Mouse (Mus musculus): ENCODE results near the gene Gm28729. TPM values are rescaled to one million over a fixed set of nuclear protein-coding genes. Genes with fewer than 3 reads are reported as not detected.

Gene Gm28729
- polyA plus RNA-seq, 1 experiment = not detected

DNA sequence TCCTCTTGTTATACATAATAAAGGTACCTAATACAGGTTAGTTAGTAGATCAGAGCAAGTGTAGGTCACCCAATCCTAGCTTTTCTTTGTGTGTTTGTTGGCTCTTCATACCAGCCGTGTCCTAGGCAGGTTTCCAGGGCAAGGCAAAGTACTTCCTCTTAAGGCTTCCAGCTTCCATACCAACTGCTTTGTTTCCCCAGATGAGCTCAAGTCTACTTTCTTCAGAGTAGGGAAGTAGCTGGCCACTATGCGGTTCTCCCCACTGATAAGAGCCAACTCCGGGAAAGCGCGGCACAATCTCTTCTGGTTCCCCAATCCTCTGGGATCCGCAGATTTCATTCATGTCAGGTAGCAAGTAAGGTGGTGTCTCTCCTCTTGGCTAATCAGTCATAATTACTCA, 34.1 kb upstream of the Gm28729 start:
- Histone ChIP-seq H3ac (ENCODE audit: control insufficient read depth, insufficient read length) (no peak overlapping the region), H3K79me2 (ENCODE audit: control insufficient read depth, insufficient read depth) (no peaks in the 10 kb centered on the region), H3K36me3 (ENCODE audit: control insufficient read depth, insufficient read depth) (peaks cover 21% of the 10 kb centered on the region), H3K4me2 (ENCODE audit: low read depth) (no peak overlapping the region), H3K27me3 (ENCODE audit: control insufficient read depth, insufficient read depth, insufficient read length) (no peaks in the 10 kb centered on the region), H3K4me3 (no peak overlapping the region)
- no peak for TF ChIP-seq TCF12 (IDR thresholded peaks at IDR 0.05; ENCODE audit: insufficient read depth, poor library complexity, severe bottlenecking)
- TF ChIP-seq E2F4 (IDR thresholded peaks at IDR 0.05; ENCODE audit: insufficient read depth) = no peak
- TF ChIP-seq MYOD1 (IDR thresholded peaks at IDR 0.05; ENCODE audit: control insufficient read depth in 1 of 3, insufficient read length in 2 of 3, low read depth in 2 of 3) = no peak
- no peak for TF ChIP-seq USF1 (IDR thresholded peaks at IDR 0.05; ENCODE audit: low read depth)

DNA sequence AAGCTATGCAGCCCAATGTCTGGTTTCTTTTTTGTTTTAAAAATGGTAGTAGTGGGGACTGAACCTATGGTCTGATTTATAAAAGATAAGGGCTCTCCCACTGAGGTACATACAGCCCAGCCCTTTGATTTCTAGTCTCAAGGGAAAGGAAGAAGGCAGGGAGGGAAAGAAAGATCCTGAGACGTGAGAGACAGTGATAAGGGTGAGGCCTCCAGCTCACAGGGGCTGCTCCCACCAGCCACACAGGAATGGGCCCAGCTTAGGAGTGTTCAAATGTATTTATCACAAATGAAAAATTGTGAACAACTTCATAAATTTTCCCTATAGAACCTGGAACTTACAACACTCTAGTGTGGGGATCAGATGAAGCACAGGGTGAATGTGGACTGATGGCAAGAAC, 33.5 kb upstream of the Gm28729 start:
- H3K27me3 ChIP-seq (ENCODE audit: control insufficient read depth, insufficient read depth, insufficient read length) = no peaks in the 10 kb centered on the region
- H3K36me3 ChIP-seq (ENCODE audit: control insufficient read depth, insufficient read depth) = peaks cover 21% of the 10 kb centered on the region
- TF ChIP-seq POLR2AphosphoS2 (IDR thresholded peaks at IDR 0.05; ENCODE audit: insufficient read length, low read depth) = no peak
- no peak for TF ChIP-seq TCF3 (IDR thresholded peaks at IDR 0.05; ENCODE audit: insufficient read length, low read depth)
- no peak for TF ChIP-seq MYOG (IDR thresholded peaks at IDR 0.05; ENCODE audit: control insufficient read depth in 1 of 3, insufficient read depth in 1 of 3, insufficient read length in 2 of 3, low read depth in 2 of 3)
- TF ChIP-seq REST (IDR thresholded peaks at IDR 0.05; ENCODE audit: insufficient read depth, insufficient read length) = no peak
- TF ChIP-seq SRF (IDR thresholded peaks at IDR 0.05; ENCODE audit: control insufficient read depth, insufficient read length, low read depth) = no peak
- no peak for TF ChIP-seq CEBPB (IDR thresholded peaks at IDR 0.05; ENCODE audit: insufficient read depth, poor library complexity, severe bottlenecking)
- no peak for TF ChIP-seq E2F4 (IDR thresholded peaks at IDR 0.05; ENCODE audit: insufficient read depth)
- no peak for TF ChIP-seq MAX (IDR thresholded peaks at IDR 0.05; ENCODE audit: low read depth)
- no peak for TF ChIP-seq POLR2A (IDR thresholded peaks at IDR 0.05; ENCODE audit: insufficient read length, low read depth)
- no peak for TF ChIP-seq TCF12 (IDR thresholded peaks at IDR 0.05; ENCODE audit: insufficient read depth, poor library complexity, severe bottlenecking)
- no peak for TF ChIP-seq USF1 (IDR thresholded peaks at IDR 0.05; ENCODE audit: low read depth)

GRCm38 (mm10) chr9:96554095-96554494, 29.0 kb upstream of the Gm28729 start:
- no peak overlapping the region for H3K4me3 ChIP-seq
- no peak overlapping the region for H3K4me2 ChIP-seq (ENCODE audit: low read depth)
- peaks cover 7% of the 10 kb centered on the region for H3K36me3 ChIP-seq (ENCODE audit: control insufficient read depth, insufficient read depth)
- H3K27me3 ChIP-seq (ENCODE audit: control insufficient read depth, insufficient read depth, insufficient read length) = no peaks in the 10 kb centered on the region
- no peak for TF ChIP-seq MAX (IDR thresholded peaks at IDR 0.05; ENCODE audit: low read depth)
- no peak for TF ChIP-seq USF1 (IDR thresholded peaks at IDR 0.05; ENCODE audit: low read depth)
- TF ChIP-seq POLR2AphosphoS2 (IDR thresholded peaks at IDR 0.05; ENCODE audit: insufficient read length, low read depth) = no peak
- TF ChIP-seq E2F4 (IDR thresholded peaks at IDR 0.05; ENCODE audit: insufficient read depth) = no peak
- TF ChIP-seq CEBPB (IDR thresholded peaks at IDR 0.05; ENCODE audit: insufficient read depth, poor library complexity, severe bottlenecking) = no peak
- TF ChIP-seq TCF12 (IDR thresholded peaks at IDR 0.05; ENCODE audit: insufficient read depth, poor library complexity, severe bottlenecking) = no peak
- TF ChIP-seq TCF3 (IDR thresholded peaks at IDR 0.05; ENCODE audit: insufficient read length, low read depth) = no peak
- TF ChIP-seq REST (IDR thresholded peaks at IDR 0.05; ENCODE audit: insufficient read depth, insufficient read length) = no peak
- TF ChIP-seq SRF (IDR thresholded peaks at IDR 0.05; ENCODE audit: control insufficient read depth, insufficient read length, low read depth) = no peak
- no peak for TF ChIP-seq POLR2A (IDR thresholded peaks at IDR 0.05; ENCODE audit: insufficient read length, low read depth)
- no peak for TF ChIP-seq MYOD1 (IDR thresholded peaks at IDR 0.05; ENCODE audit: control insufficient read depth in 1 of 3, insufficient read length in 2 of 3, low read depth in 2 of 3)
- no peak for TF ChIP-seq MYOG (IDR thresholded peaks at IDR 0.05; ENCODE audit: control insufficient read depth in 1 of 3, insufficient read depth in 1 of 3, insufficient read length in 2 of 3, low read depth in 2 of 3)
- no peak overlapping the region for H3ac ChIP-seq (ENCODE audit: control insufficient read depth, insufficient read length)
- no peaks in the 10 kb centered on the region for H3K79me2 ChIP-seq (ENCODE audit: control insufficient read depth, insufficient read depth)

More for the DNA sequence above, 33.5 kb upstream of the Gm28729 start:
- Histone ChIP-seq H3K79me2 (ENCODE audit: control insufficient read depth, insufficient read depth) (no peaks in the 10 kb centered on the region), H3K4me3 (no peak overlapping the region), H3K4me2 (ENCODE audit: low read depth) (no peak overlapping the region), H3ac (ENCODE audit: control insufficient read depth, insufficient read length) (no peak overlapping the region)

DNA sequence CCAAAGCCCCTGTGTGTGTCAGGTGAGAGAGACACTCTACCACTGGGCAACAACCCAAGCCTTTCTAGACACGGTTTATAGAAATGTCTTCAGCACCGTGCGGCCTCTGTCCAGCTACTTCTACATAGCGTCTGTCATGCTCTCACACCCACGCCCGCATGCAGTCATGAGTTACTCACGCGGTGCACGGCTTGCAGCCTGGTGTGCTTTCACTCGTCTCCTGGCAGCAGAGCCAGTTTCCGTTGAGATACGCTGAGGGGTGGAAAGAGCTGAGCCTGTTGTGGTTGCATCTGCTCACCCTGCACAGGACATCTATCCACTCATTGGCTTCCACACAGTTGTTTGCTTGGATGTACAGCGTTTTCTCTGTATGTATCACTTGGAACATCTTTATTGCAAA, 20.3 kb upstream of the Gm28729 start:
- no peak overlapping the region for H3K4me2 ChIP-seq (ENCODE audit: low read depth)
- H3K4me3 ChIP-seq = no peak overlapping the region
- TF ChIP-seq MYOD1 (IDR thresholded peaks at IDR 0.05; ENCODE audit: control insufficient read depth in 1 of 3, insufficient read length in 2 of 3, low read depth in 2 of 3) (peak in 1 of 3 experiments; percentile 20), CEBPB (IDR thresholded peaks at IDR 0.05; ENCODE audit: insufficient read depth, poor library complexity, severe bottlenecking) (no peak)
- H3K36me3 ChIP-seq (ENCODE audit: control insufficient read depth, insufficient read depth) = peaks cover 18% of the 10 kb centered on the region
- no peaks in the 10 kb centered on the region for H3K27me3 ChIP-seq (ENCODE audit: control insufficient read depth, insufficient read depth, insufficient read length)
- no peaks in the 10 kb centered on the region for H3K79me2 ChIP-seq (ENCODE audit: control insufficient read depth, insufficient read depth)
- no peak overlapping the region for H3ac ChIP-seq (ENCODE audit: control insufficient read depth, insufficient read length)

- no peaks in the 10 kb centered on the region for H3K79me2 ChIP-seq (ENCODE audit: control insufficient read depth, insufficient read depth)
- no peak overlapping the region for H3K4me3 ChIP-seq
- no peak overlapping the region for H3K4me2 ChIP-seq (ENCODE audit: low read depth)
- TF ChIP-seq MAX (IDR thresholded peaks at IDR 0.05; ENCODE audit: low read depth) (no peak), MYOD1 (IDR thresholded peaks at IDR 0.05; ENCODE audit: control insufficient read depth in 1 of 3, insufficient read length in 2 of 3, low read depth in 2 of 3) (peak in 2 of 3 experiments; percentile 23 to 40), REST (IDR thresholded peaks at IDR 0.05; ENCODE audit: insufficient read depth, insufficient read length) (no peak), TCF3 (IDR thresholded peaks at IDR 0.05; ENCODE audit: insufficient read length, low read depth) (no peak)
- no peaks in the 10 kb centered on the region for H3K27me3 ChIP-seq (ENCODE audit: control insufficient read depth, insufficient read depth, insufficient read length)
- H3ac ChIP-seq (ENCODE audit: control insufficient read depth, insufficient read length) = no peak overlapping the region
- H3K36me3 ChIP-seq (ENCODE audit: control insufficient read depth, insufficient read depth) = peaks cover 16% of the 10 kb centered on the region
These were observed 18.9 kb upstream of the Gm28729 start for GRCm38 (mm10) chr9:96543643-96544640.

All from myocyte (in vitro differentiated cells).